Mouse (Mus musculus) cerebellum, adult 18-20 months (tissue): ENCODE results near the gene Sohlh2.

Experiments used
- DNase-seq, 2 experiments: peaks; one replicate each; pipeline ENCODE4 v3.0.0; 2021

Sohlh2 gene

DNA sequence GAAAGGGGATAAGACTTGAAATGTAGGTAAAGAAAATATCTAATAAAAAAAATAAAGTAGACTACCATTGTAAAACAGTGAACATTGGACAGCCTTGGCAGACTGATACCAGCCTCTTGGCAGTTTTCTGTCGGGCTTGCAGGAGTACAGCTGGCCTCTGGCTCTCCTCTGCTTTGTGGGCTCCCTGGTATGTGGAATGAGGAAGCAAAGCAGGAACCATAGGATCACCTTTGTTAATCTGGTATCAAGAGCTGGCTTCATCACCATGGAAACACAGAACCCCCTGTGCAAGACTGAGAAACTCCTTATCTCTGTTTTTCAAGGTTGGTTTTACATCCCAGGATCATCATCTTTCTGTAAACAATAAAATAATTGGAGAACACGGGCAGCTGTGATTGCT, 30.4 kb downstream of the Sohlh2 start:
- DNase-seq: no peak

DNA sequence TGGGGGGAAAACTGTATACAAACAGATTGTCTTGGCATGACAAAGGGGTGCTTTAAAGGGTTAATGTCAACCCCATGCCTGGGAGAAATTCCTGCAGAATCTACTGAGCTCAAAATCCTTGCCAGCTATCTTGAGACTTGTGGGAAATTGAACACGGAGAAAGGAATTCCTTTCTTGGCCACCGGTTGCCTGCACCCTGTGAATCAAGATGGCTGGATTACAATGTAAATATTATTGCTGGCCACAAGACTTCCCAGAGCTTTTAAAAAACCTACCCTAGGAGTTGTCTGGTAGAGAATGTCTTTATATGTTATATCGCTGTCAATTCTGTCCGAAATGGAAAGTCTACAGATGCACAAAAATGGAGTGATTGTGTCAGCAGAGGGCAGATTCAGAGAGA, 32.0 kb downstream of the Sohlh2 start:
- no peak for DNase-seq

- no peak for DNase-seq
Observed at GRCm38 (mm10) chr3:55214413-55214812, 32.6 kb downstream of the Sohlh2 start.

DNA sequence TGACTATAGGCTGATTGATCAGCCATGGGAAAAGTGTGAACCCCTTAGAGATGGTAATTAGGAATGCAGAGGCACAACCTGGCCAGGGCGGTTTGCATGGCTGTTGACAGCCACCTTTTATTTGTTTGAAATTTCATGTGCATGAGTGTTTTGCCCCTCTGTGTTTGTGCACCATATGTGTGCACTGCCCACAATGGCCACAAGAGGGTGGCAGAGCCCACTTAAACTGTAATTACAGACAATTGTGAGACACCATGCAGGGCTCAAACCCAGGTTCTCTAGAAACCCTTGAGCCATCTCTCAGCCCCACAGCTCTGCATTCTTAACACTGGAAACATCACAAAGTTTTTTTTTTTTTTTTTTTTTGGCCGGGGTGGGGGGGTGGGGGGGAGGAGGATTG, 40.7 kb downstream of the Sohlh2 start:
- DNase-seq: no peak

- DNase-seq: no peak
Observed at GRCm38 (mm10) chr3:55223862-55224261, 42.0 kb downstream of the Sohlh2 start.

GRCm38 (mm10) chr3:55226501-55227213, 44.8 kb downstream of the Sohlh2 start:
- no peak for DNase-seq

DNA sequence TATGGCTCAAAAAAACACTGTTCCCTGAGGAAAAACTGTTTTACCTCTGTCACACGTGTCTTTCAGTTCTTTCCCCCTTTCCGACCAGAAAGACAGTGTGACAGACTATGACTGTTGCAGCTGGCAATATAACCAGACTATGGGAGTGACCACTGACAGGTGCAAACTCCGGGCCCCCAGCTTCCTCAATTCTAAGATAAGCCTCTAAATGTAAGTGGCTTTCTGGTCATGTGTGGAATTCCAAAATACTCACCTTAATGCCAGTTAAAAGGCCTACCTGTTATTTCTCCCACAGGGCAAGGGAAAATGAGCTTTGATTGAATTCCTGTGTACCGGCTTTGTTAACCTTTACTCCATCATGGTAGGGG, 45.4 kb downstream of the Sohlh2 start:
- no peak for DNase-seq

DNA sequence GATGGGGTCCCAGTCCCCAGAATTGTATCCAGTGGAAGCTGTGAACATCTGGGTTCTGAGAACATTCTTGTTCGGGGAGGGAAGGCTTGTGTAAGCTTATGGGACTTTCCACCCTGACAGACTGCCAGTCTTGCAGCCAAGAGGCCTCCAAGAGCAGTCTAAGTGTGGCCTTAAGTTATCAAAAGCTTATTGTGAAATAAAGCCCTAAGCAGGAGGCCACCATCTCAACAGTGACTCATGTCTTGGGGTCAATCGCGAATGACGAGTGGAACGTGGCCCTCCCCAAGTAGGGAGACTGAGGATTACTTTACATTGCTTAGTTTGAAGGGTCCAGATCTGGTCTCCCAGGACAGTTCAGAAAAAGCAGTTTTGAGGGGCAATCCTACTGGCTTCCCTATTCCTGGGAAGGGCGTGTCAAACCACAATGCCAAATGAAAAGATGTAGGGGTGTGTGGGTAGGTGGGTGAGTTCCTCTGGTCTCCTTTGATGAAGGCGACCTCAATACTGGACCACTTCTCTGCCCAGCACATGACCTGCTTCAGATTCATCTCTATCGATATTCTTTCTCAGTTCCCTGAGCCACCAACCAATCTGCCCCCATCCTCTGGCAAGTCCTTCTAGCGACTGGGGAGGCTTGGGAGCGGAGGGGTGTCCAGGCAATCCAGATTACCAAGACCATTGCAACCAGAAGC, 60.0 kb downstream of the Sohlh2 start, which contains the start of gene Dclk1:
TSS of gene Dclk1 (plus strand) at position 635 of the 692 bp plus-strand sequence.
- no peak for DNase-seq

GRCm38 (mm10) chr3:55242422-55243055, 60.7 kb downstream of the Sohlh2 start:
- peak; percentile 30 to 34 for DNase-seq

GRCm38 (mm10) chr3:55243056-55243471, 61.2 kb downstream of the Sohlh2 start:
- DNase-seq: no peak

GRCm38 (mm10) chr3:55244087-55244486, 62.3 kb downstream of the Sohlh2 start:
- no peak for DNase-seq

DNA sequence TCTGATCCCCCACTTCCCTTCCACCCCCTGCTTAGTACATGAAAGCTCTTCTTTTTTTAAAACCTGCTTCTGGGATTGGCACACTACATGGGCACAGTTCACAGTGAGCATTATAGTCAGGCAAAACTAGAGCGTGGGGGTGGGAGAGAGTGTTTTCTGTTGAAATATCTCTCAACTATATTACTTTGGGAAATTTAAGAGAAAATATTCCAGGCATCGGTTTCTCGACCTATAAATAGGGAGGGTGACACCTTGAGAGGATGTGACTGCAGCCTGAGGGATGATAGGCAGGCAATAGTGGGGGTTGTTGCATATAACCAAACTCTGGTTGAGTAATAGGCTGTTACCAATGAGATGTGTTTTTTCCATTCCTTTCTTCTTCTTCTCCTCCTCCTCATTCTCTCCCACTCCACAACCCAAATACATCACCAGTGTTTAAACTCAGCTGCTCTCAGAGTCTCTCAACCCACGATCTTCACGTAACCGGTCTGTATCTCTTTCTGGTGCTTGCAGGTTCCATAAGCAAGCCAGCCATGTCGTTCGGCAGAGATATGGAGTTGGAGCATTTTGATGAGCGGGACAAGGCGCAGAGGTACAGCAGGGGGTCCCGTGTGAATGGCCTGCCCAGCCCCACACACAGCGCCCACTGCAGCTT, 64.9 kb downstream of the Sohlh2 start:
- no peak for DNase-seq

DNA sequence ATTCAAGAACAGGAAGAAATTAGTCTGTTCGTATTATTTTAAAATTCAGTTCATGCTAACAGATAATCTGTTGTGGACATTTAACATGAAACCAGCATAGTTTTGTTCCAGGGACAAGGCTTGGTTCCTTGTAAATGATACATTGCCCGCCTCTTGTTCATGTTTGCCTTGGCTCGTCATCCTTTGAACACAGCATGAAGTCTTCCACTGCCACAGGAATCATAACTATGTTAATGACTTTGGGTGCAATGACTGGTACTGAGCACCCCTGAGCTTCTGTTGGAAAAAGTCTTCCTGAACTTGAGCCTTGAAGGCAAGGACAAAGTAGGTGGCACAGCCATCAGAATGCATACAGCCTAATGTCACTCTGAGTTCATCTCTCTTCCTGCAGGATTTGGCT, 66.2 kb downstream of the Sohlh2 start:
- no peak for DNase-seq

GRCm38 (mm10) chr3:55248508-55248907, 66.7 kb downstream of the Sohlh2 start:
- peak; percentile 58 to 60 for DNase-seq

DNA sequence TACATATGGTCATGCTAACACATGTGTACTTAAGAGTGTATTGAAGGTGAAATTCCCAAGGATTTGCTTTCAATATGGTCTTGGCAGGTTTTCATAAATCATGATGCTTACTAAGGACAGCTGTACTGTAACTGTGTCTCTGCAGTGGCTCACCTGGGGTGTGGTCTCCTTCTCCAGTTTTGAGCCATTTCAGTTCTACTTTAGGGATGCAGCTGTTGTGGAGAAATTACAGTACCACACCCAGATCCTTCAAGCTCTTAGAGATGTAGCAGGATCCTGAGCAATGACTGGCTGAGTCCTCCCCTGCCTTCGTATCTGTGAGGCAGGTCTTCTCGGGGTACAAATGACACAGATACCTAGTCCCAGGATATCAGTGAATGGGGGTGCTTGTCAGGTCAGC, 68.8 kb downstream of the Sohlh2 start:
- DNase-seq: no peak
